Mouse (Mus musculus): ENCODE measurements around the gene Rab3b.

GRCm38 (mm10) chr4:108878963-108879822, at the start of gene Rab3b:
- no peak for TF ChIP-seq CTCF (IDR thresholded peaks at IDR 0.05; ENCODE audit: low read depth)
- no peak for TF ChIP-seq EP300 (IDR thresholded peaks at IDR 0.05; ENCODE audit: low read depth)
